18 mouse cellular contexts compared by ENCODE assay signal in the genomic region with DNA sequence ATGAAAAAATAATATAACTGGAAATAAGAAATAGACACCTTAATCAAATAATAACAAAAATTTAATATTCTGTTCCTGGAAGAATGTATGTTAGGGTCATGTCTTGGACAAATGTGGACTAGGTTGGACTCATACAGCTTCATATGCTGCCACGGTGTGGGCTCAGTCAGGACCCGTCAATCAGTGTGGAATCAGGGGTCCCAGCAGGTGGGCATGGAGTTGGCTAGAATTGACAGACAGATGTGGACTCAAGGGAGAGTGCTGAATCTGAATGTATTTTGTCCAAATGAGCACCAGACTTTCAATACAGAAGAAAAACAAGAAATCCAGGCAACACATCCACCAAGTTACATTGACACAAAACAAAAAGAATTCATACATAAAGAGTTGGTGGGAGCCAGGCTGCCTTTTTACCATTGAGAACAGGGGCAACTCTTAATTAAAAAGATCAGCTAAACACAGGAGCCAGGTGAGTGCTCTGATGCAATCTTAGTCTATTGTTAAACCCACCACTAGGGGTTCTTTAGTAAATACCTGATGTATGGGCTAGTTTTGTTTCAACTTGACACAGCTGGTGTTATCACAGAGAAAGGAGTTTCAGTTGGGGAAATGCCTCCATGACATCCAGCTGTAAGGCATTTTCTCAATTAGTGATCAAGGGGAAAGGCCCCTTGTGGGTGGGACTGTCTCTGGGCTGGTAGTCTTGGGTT.
DNase-seq lines count a peak whose midpoint lies in the region.
"Had no signal": no experiment of that assay in that cellular context is flagged by ENCODE, and none has a peak within 500 bp of the region (broad histone marks: within the 10 kb centered on the region; RNA-seq: fewer than 3 reads in every experiment).

No protein-coding gene starts in this region.

- DNase-seq in embryo, embryonic 11 days: peak; percentile 3
- no peak for DNase-seq in embryo, embryonic 9.5 days (ENCODE audit: extremely low spot score)
- DNase-seq in A20 (ENCODE audit: low read depth, low spot score) (peak; percentile 6), ES-CJ7 (ENCODE audit: low read depth, low spot score) (peak; percentile 60), ZHBTc4 (ENCODE audit: low read depth, low spot score) (peak; percentile 57)
- no peak for DNase-seq in urinary bladder, adult 2 months (ENCODE audit: low spot score)
- no peak for DNase-seq in layer of hippocampus, postnatal 25 days (ENCODE audit: extremely low spot score in 1 of 2, low spot score in 1 of 2)
- DNase-seq: adrenal gland, postnatal 10 days; adrenal gland, postnatal 36 days; cerebellum, adult 18-20 months; cerebellum, adult 9-10 months; cerebellum, postnatal 14 days; gastrocnemius, adult 2 months; gastrocnemius, postnatal 14 days; heart, adult 18-20 months; heart, postnatal 10 days; heart, postnatal 36 days; kidney, adult 2 months had no signal

Comparison
In these comparisons a context has a peak if more than half of its experiments do, and no peak if none do; other contexts are left out.
1. DNase-seq: peak in embryo, embryonic 11 days (single experiment), A20 (single experiment), ES-CJ7 (single experiment) and ZHBTc4 (single experiment); none in embryo, embryonic 9.5 days (single experiment), urinary bladder, adult 2 months (single experiment) and layer of hippocampus, postnatal 25 days (0 of 2).